Mouse (Mus musculus) heart, adult 2 months (tissue): Measurements from ENCODE around the gene Ccdc163. TPM values are rescaled to one million over a fixed set of nuclear protein-coding genes. Genes with fewer than 3 reads are reported as not detected.
"Not testable (repeated sequence)": the region's sequence is repeated elsewhere in the genome, so short reads cannot be mapped to it uniquely, and the experiment has no call there.

ENCODE experiments used
- DNase-seq, 2 experiments: peaks; one replicate each; pipeline ENCODE4 v3.0.0; 2021
- H3K27ac ChIP-seq: fragments of 200-600 bp; 2 replicates; pipeline ENCODE4 v1.8.1; 2022
- H3K27me3 ChIP-seq: fragments of 200-500 bp; 2 replicates; pipeline ENCODE4 v1.6.1; 2012; ENCODE audit warnings: mild to moderate bottlenecking, low read length, inconsistent platforms, mixed read lengths; ENCODE audit not compliant: control insufficient read depth, insufficient read depth
- H3K36me3 ChIP-seq: fragments of 200-500 bp; 2 replicates; pipeline ENCODE4 v1.6.1; 2012; ENCODE audit warnings: low read length, inconsistent platforms; ENCODE audit not compliant: control insufficient read depth, insufficient read depth
- H3K4me1 ChIP-seq: fragments of 200-500 bp; 2 replicates; pipeline ENCODE4 v1.6.1; 2011; ENCODE audit warnings: low read length; ENCODE audit not compliant: control insufficient read depth, insufficient read depth
- H3K4me3 ChIP-seq: fragments of 200-600 bp; 2 replicates; pipeline ENCODE4 v1.8.1; 2022
- H3K79me2 ChIP-seq: fragments of 200-500 bp; replicated peaks from 2 replicates; pipeline ENCODE4 v1.6.1; 2012; ENCODE audit warnings: mild to moderate bottlenecking, inconsistent platforms, low read length, moderate library complexity, mixed read lengths; ENCODE audit not compliant: control insufficient read depth, insufficient read depth
- H3K9ac ChIP-seq: fragments of 200-500 bp; 2 replicates; pipeline ENCODE4 v1.6.1; 2012; ENCODE audit warnings: low read depth, mild to moderate bottlenecking, control low read depth, inconsistent platforms, low read length, mixed read lengths
- CTCF ChIP-seq: fragments of 200-600 bp; IDR thresholded peaks from 2 replicates; pipeline ENCODE4 v1.8.1; 2022; ENCODE audit warnings: antibody characterized with exemption, mild to moderate bottlenecking, moderate library complexity
- EP300 ChIP-seq: fragments of 200-500 bp; IDR thresholded peaks from 2 replicates; pipeline ENCODE4 v1.6.1; 2011; ENCODE audit warnings: low read depth, low read length, control low read depth; ENCODE audit not compliant: insufficient read depth
- POLR2A ChIP-seq: fragments of 200-500 bp; IDR thresholded peaks from 2 replicates; pipeline ENCODE4 v1.6.1; 2011; ENCODE audit warnings: mild to moderate bottlenecking, low read depth, low read length, control low read depth; ENCODE audit not compliant: insufficient read depth
- WGBS: fragments of 180-500 bp; shearing (Covaris S2); methylation state at CpG from one replicate; pipeline ENCODE4 v1.1.7; 2018; 5-methylcytosine and 5-hydroxymethylcytosine counted together
- intact Hi-C: fragments of 180-260 bp; cut with DNase I; formaldehyde crosslinking; loops from one replicate; pipeline ENCODE4 v1.15.1; 2025
- long read RNA-seq: library from polyadenylated mRNA; stranded (forward); transcript quantifications from one replicate; pipeline ENCODE4 v2.0.0, GENCODE M21; 2021
- polyA plus RNA-seq: library from polyadenylated mRNA; depleted of rRNA; stranded (reverse); fragments of >200 nt; gene quantifications from 2 replicates; pipeline ENCODE4 v1.2.3, GENCODE M21; 2012; rRNA removed
- total RNA-seq, 2 experiments: library from RNA; stranded (reverse); gene quantifications; 2 replicates each; pipeline ENCODE4 v1.2.3; 2021

The Ccdc163 gene
- 1 to 10 TPM; 4.3 to 5.5 TPM for total RNA-seq
- polyA plus RNA-seq = 17.2 and 30.9 TPM in 2 replicates
- long read RNA-seq = 0 reads

DNA sequence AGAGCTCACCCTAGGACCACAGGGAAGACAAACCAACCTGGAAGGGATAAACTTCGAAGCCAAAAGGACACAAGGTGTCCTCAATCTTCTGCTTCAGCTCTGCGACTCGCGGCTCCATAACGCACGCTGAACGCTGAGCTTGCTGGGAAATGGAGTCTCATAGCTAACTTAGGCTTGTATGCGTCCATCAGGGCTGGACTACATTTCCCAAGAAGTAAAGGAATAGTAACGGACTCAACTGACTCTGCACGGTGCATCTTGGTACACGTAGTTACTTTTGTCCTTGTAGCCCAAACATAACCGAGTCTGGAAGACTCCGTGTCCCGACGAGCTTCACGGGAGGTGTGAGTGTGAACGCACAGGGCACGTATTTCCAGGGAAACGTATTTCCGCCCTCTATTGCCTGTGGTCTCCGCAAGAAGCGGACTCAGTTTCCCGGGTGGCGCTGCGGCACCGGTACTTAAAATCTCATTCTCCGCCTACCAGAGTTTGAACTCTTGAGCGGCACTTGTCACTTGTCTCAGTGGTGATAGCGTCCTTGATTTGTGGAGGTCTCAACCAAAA, at the start of gene Ccdc163, which contains the start of gene Mmachc:
Gene Ccdc163, plus strand, starts transcription at position 309 of the 564 bp plus-strand sequence.
Gene Mmachc, minus strand, starts transcription at position 206 of the 564 bp plus-strand sequence.
- H3K27me3 ChIP-seq = no peaks in the 10 kb centered on the region
- H3K4me3 ChIP-seq = peak within 1 kb of the TSS; percentile 71
- no peaks in the 10 kb centered on the region for H3K4me1 ChIP-seq
- no peaks in the 10 kb centered on the region for H3K36me3 ChIP-seq
- peak; percentile 84 to 95 for DNase-seq
- no peaks in the 10 kb centered on the region for H3K79me2 ChIP-seq
- intact Hi-C loops = no loop called here
- under 1% methylated on average over 29 of the region's 29 CpGs for WGBS
- peak within 1 kb of the TSS; percentile 45 for H3K9ac ChIP-seq
- TF ChIP-seq EP300 = peak; percentile 69; the same call in 1 of the 2 replicates
- TF ChIP-seq CTCF = peak; percentile 30
- TF ChIP-seq POLR2A = peak; percentile 82
- H3K27ac ChIP-seq = peak within 1 kb of the TSS; percentile 76

DNA sequence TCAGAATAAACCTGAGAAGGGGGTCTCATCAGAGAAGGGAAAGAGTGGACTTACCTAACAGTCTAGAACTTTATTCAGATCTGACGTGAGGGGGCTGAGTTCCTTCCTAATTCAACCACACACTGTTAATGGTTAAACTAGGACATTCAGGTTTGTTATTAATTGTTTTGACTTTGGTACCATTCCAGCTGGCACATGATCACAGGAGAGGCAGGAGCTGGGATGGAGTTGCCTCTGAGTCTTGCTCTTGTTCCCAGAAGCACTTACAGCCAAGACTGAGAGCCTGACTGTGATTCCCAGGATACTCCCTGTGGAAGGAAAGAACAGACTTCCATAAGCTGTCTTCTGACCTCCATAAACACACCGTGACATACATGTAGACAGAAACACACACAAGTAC, 48.8 kb upstream of the Ccdc163 start:
- Histone ChIP-seq H3K36me3 (no peaks in the 10 kb centered on the region; the same call in 1 of the 2 replicates), H3K4me1 (peaks cover 2% of the 10 kb centered on the region), H3K9ac (no peak overlapping the region), H3K79me2 (no peaks in the 10 kb centered on the region), H3K4me3 (no peak overlapping the region), H3K27ac (no peak overlapping the region), H3K27me3 (no peaks in the 10 kb centered on the region)
- intact Hi-C loops = no loop called here
- no peak for TF ChIP-seq EP300
- no peak for TF ChIP-seq CTCF
- TF ChIP-seq POLR2A = no peak
- no peak for DNase-seq
- 34% methylated on average over 2 of the region's 2 CpGs for WGBS

DNA sequence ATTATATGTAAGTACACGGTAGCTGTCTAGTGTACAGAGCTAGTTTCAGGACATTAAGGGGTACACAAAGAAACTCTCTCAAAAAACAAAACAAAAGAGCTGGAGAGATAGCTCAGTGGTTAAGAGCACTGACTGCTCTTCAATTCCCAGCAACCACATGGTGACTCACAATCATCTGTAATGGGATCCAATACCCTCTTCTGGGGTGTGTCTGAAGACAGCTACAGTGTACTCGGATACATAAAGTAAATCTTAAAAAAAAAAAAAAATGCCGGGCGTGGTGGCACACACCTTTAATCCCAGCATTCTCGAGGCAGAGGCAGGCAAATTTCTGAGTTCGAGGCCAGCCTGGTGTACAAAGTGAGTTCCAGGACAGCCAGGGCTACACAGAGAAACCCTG, 48.4 kb upstream of the Ccdc163 start:
- DNase-seq, H3K79me2 ChIP-seq, H3K36me3 ChIP-seq, H3K27me3 ChIP-seq, H3K9ac ChIP-seq, H3K27ac ChIP-seq, H3K4me3 ChIP-seq, H3K4me1 ChIP-seq, intact Hi-C loops: not testable (repeated sequence)
- WGBS = 78% methylated on average over 6 of the region's 6 CpGs

DNA sequence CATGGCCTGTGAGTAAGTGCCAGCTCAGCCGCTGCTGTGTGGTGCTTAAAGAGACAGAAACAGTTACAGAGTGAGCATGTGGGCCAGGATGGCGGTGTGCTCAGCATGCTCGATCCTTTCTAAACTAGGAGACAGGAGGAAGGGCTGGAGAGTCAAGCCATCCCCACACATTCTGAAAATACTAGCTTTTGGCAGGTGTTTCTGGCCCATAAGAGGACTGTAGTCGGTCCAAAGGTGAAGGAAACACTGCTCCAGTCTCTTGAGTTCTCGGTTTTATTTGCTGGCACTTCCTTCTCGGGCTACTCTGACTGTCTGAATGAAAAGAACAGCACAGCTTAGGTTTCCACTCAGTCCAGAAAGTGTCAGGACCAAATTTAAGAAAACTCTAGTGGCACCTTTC, 47.5 kb upstream of the Ccdc163 start:
- H3K79me2 ChIP-seq = no peaks in the 10 kb centered on the region
- intact Hi-C loops = no loop called here
- no peak overlapping the region for H3K4me3 ChIP-seq
- H3K4me1 ChIP-seq = no peaks in the 10 kb centered on the region
- 73% methylated on average over 6 of the region's 6 CpGs for WGBS
- no peak for DNase-seq
- H3K27ac ChIP-seq = no peak overlapping the region
- H3K36me3 ChIP-seq = no peaks in the 10 kb centered on the region
- H3K27me3 ChIP-seq = no peaks in the 10 kb centered on the region
- no peak for TF ChIP-seq CTCF
- TF ChIP-seq POLR2A = no peak
- TF ChIP-seq EP300 = no peak
- H3K9ac ChIP-seq = no peak overlapping the region

DNA sequence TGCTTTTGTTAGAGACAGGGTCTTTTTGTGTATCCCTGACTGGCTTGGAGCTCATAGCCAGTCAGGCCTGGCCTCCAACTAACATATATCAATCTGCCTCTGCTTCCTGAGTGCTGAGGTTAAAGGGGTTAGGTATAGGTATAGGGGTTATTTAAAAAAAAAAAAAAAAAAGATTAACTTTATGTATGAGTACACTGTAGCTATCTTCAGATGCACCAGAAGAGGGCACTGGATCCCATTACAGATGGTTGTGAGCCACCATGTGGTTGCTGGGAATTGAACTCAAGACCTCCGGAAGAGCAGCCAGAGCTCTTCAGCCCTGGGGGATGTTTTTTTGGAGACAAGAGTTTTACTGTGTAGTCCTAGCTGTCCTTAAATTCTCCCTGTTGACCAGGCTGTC, 46.3 kb upstream of the Ccdc163 start:
- TF ChIP-seq EP300 (no peak), POLR2A (no peak), CTCF (no peak)
- intact Hi-C loops = no loop called here
- WGBS = 100% methylated on average over 1 of the region's 1 CpGs
- no peak for DNase-seq
- no peaks in the 10 kb centered on the region for H3K4me1 ChIP-seq
- no peaks in the 10 kb centered on the region for H3K79me2 ChIP-seq
- H3K27me3 ChIP-seq = no peaks in the 10 kb centered on the region
- no peak overlapping the region for H3K4me3 ChIP-seq
- no peak overlapping the region for H3K9ac ChIP-seq
- no peak overlapping the region for H3K27ac ChIP-seq
- H3K36me3 ChIP-seq = no peaks in the 10 kb centered on the region

DNA sequence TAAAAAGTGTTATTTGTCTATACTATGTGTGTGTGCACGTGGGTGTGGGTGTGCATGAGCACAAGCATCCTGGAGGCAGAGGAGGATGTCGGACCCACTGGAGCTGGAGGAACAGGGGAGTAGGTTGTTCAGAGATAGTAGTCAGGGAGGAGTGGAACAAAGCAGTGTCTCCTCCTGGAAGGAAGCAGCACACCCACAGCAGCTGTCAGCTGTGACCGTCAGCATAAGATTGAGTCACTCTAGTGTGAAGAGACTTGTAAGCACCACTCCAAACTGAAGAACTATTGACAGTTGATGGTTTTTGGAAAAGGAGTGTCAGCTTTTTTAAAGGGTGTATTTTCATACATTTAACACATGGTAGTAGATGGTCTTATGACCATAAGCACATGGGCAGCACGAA, 41.7 kb upstream of the Ccdc163 start:
- Histone ChIP-seq H3K79me2 (no peaks in the 10 kb centered on the region), H3K36me3 (no peaks in the 10 kb centered on the region), H3K4me1 (no peaks in the 10 kb centered on the region), H3K27me3 (no peaks in the 10 kb centered on the region), H3K4me3 (no peak overlapping the region), H3K9ac (no peak overlapping the region), H3K27ac (no peak overlapping the region)
- DNase-seq = no peak
- WGBS = 36% methylated on average over 4 of the region's 4 CpGs
- intact Hi-C loops = no loop called here
- TF ChIP-seq CTCF = no peak
- TF ChIP-seq POLR2A = no peak
- no peak for TF ChIP-seq EP300
